Mouse (Mus musculus) cerebellum, postnatal 14 days (tissue): ENCODE results near the gene Shroom3.
A peak's percentile ranks its signal among the peaks of the same experiment; 100 is the strongest.

Experiments used
- DNase-seq, 2 experiments: peaks; one replicate each; pipeline ENCODE4 v3.0.0; 2021; ENCODE audit warnings: mixed read lengths in 2 of 2

Gene Shroom3

GRCm38 (mm10) chr5:92858104-92858503 lies 174.9 kb downstream of the Shroom3 start:
- DNase-seq = peak in 1 of 2 experiments; percentile 26

DNA sequence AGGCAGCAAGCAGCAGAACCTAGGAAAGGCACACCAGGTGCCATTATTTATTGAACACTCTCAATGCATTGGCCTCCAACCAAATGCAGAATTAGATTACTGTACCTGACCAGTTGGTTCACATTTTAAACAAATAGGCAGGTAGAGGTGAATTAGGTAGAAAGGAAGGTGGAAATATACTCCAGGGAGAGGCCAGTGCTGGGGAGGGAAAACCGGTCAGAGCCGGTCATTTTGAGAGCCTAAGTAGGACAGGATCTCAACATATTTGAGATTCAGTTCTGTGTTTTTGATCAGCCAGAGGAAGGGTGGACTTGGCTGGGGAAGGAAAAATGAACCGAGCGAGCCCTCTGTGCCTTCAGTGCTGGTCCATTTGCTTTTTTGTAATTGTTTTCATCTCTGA lies 175.3 kb downstream of the Shroom3 start:
- DNase-seq = no peak

- DNase-seq = no peak
Observed at GRCm38 (mm10) chr5:92861416-92862112, 178.3 kb downstream of the Shroom3 start.

GRCm38 (mm10) chr5:92865090-92865489 lies 181.9 kb downstream of the Shroom3 start:
- DNase-seq = no peak

GRCm38 (mm10) chr5:92866546-92866945 lies 183.3 kb downstream of the Shroom3 start:
- no peak for DNase-seq

DNA sequence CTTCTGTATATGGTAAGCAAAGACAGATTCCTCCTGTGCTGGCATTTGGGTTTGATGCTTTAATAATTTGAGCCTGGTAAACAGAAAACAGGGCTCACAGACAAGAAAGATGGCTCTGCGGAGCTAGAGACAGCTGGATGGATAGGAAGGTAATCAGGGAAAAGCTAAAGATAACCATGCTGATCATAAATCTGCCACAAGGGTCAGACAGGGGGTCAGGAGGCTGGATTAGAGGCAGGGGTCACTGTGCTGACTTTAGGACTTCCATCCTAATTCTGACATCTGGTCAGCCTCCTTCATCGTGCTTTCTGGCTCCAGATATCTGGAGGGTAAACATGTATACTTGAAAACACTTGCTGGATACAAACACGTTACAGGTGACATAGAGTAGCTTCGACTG lies 184.0 kb downstream of the Shroom3 start:
- no peak for DNase-seq

DNA sequence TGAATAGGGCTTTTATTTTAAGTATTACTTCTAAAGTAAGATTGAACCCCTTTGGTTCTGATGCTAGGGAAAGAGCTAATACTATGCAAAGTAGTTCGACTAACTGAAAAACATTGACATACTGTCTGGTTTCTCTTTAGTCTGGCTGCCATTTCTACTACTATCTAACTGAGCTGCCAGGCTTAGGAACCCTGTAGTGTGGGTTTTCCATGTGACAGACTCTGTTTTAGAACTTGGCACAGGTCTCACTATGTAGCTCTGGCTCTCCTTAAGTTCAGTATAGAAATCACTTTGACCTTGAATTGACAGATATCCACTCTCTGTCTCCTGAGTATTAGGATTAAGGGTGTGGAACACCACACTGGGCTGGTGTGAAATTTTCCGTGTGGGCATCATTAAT lies 185.0 kb downstream of the Shroom3 start:
- DNase-seq = no peak

GRCm38 (mm10) chr5:92871048-92871447 lies 187.8 kb downstream of the Shroom3 start:
- DNase-seq = no peak

- DNase-seq = peak; percentile 21 to 28
Observed at GRCm38 (mm10) chr5:92872182-92872581, 188.9 kb downstream of the Shroom3 start.

- no peak for DNase-seq
Observed at GRCm38 (mm10) chr5:92872991-92873390, 189.8 kb downstream of the Shroom3 start.

GRCm38 (mm10) chr5:92873518-92873917 lies 190.3 kb downstream of the Shroom3 start:
- no peak for DNase-seq

- DNase-seq = no peak
Observed at GRCm38 (mm10) chr5:92875836-92876235, 192.6 kb downstream of the Shroom3 start.

DNA sequence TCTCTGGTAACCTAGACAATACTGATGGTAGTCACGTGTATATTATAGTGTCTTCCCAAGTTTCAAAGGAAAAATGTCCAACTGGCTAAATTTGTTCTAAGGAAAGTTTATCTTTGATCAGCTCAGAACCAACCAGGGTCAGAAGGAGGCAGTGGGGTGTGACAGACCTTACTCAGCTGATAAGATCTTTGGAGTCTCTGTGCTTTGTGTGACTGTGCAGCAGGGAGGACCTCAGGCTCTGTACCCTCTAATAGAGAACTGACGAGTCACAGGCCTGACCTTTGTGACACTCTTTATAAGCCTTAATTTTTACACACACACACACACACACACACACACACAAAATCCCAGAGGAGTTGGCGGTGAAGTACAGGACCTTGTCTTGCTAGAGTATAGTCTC lies 193.9 kb downstream of the Shroom3 start:
- DNase-seq = no peak

DNA sequence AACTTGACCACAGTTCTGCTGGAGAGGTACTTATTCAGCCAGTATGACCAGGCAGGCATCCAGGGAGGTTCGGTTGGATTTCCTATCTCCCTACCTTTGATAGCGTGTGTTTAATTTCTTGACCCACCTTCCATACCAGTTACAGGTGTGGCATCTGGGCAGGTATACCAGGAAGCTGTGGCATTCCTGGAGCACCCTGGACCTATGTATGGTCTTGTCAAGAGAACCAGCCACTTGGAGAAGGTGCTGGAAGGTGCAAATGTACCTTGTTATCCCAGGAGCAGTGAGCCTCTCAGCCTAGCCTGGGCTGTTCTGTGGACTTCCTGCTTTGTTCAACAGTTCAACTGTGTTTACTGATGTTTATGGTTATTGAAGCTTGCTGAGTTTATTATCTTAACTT lies 197.2 kb downstream of the Shroom3 start:
- DNase-seq = no peak

GRCm38 (mm10) chr5:92880893-92881292 lies 197.7 kb downstream of the Shroom3 start:
- no peak for DNase-seq

- DNase-seq = no peak
Observed at GRCm38 (mm10) chr5:92886141-92886540, 202.9 kb downstream of the Shroom3 start.

DNA sequence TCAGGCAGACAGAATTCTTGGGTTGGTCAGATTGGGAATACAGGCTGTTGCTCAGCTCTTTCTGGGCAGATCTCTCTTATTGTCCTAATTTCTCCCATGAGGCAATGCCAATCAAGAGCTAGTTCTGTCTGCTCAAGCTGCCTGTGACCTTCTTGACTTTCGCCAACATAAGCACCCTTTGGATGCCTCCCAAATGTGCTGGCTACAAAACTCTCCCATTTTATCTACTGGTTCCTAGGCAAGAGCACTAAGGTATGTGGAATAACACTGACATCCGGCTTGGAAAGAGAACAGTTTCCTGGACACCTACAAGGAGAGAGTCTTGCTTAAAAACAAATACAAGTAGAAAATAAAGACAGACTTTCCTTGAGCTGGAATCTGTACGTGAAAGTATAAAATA lies 204.3 kb downstream of the Shroom3 start:
- no peak for DNase-seq

DNA sequence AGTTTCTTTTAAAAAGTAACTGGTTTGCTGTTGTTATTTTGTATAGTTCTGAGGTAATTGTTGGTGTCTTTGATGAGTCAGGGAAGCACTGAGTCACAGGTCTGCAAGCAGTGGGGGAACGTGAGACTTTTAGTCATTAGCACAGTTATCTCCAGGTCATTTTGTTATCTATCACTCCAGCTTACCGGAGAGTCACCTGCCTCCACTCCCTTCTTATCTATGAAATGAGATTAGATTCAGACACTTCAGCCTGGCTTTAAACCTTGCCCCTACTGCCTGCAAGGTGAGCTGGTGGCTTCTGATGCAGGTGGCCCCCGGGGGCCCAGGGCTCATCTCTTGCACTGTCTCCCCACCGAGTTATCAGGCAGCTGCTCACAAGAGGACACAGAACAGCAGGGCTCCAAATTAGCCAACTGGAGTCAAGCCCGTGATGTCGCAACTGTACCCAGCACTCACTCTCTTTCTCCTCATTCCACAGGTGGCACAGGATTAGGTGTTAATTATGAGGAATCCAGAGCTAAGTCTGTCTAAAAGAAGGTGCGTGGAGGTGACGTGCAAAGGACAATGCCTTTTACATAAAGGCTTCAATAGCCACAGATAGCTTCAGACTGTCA lies 205.5 kb downstream of the Shroom3 start:
- DNase-seq = no peak

DNA sequence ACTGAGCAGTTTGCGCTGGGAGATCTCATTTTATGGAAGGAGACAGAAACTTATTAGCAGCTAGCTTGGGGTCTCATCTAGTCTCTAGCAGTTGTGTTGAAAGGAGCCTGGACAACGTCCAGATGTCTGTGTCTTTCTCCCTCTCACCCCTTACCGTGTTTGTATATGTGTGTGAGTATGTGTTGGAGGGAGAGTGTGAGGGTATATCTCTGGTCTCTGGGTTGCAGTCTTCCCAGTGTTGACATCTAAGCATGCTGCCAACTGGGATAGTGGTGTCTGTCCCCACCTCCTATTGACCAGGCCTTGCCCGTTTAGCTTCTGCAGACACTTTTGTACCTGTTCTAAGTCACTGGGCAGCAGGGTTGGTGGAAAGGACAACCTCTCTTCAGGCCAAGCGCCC lies 207.7 kb downstream of the Shroom3 start:
- DNase-seq = no peak

DNA sequence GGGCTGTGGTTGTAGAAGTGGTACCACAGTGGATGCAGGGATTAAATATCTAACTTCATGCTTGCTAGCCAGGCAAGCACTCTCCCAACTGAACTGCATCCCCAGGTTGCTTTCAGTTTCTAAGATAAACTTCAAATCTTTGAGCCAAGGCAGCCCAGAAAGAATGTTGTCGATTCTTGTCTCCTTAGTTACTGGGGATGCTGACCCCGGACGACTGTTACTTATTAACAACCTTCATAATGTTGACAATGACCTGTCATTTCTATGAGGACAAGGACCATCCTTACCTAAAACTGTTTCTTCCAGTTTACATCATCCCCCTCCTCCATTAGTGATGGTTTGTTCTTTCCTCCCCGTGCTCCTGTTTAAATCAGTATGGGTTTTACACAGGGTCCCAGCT lies 210.0 kb downstream of the Shroom3 start:
- no peak for DNase-seq

DNA sequence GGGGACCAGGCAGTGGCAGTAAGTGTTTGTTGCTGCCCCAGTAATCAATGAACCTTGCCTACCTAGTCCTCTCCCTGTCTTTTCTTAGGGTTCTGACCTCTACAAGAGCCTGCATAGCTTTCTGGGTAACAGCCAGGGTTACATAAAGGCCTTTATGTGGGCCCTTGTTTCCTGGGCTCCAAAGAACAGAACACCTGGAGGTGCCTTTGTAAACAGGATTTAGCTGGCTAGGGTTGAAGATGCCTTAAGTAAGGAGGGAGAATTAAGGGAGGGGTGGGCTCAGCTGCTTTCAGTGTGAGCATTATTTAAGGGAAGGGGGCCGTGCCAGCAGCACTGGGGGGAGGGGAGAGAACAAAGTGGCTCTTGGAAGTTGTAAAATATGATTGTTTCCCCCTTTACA lies 210.5 kb downstream of the Shroom3 start:
- no peak for DNase-seq

- no peak for DNase-seq
Observed at GRCm38 (mm10) chr5:92895877-92896276, 212.6 kb downstream of the Shroom3 start.

DNA sequence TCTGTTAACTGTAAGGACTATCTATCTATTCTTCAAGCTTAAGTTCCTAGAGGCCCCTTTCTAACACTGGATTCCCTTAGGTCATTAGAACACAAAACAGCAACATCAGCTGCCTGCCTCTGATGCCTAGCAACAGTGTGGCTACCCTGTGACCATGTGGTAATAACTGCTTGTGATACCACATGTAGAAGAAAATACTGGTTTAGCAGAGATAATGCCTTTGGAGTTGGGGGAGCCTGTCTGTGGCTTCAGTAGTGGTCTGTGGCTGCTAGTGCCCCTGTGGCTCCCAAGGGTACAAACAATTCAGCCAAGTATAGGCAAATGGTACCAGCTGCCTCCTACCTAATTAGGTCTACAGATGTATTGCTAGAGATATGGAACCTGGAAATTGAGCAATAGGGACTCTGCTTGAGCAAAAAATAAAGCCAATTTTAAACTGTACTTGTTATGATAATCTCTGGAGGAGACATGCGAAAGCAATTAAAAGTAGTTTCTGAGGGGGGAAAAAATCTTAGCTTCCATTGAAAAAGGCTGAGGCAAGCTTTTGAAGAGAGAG lies 213.6 kb downstream of the Shroom3 start:
- DNase-seq = no peak
